Mouse (Mus musculus) granulocyte monocyte progenitor cell, adult 5-6 weeks (primary cell): Measurements from ENCODE around the gene Zfx. TPM values are rescaled to one million over a fixed set of nuclear protein-coding genes. Genes with fewer than 3 reads are reported as not detected.
A peak's percentile ranks its signal among the peaks of the same experiment; 100 is the strongest.

Source experiments
- ATAC-seq: replicated peaks from 2 replicates; pipeline ENCODE4 v1.8.0; 2016; ENCODE audit warnings: mild to moderate bottlenecking, moderate TSS enrichment, inconsistent platforms; ENCODE audit not compliant: poor library complexity, severe bottlenecking
- total RNA-seq, 2 experiments: library from RNA; stranded (forward) in 1 of 2; stranded (reverse) in 1 of 2; fragments of 200-712, 200-1000 nt in 1 of 2; fragments of >200 nt in 1 of 2; fragmentation: Nextera tagmentation in 1 of 2; gene quantifications; 2 replicates each; pipeline ENCODE4 v1.2.3; 2014 to 2017

Zfx gene
- total RNA-seq (2014; fragmentation: Nextera tagmentation), result 20.9 and 26.5 TPM in 2 replicates
- total RNA-seq (2017), result 35.5 and 39.8 TPM in 2 replicates

- ATAC-seq, result peak; percentile 62
Observed at GRCm38 (mm10) chrX:94123059-94123839, at the start of gene Zfx. Gene Zfx, minus strand, starts transcription at chrX:94123702.

- ATAC-seq, result peak; percentile 82
Observed at GRCm38 (mm10) chrX:94169348-94169747, 45.8 kb upstream of the Zfx start.

GRCm38 (mm10) chrX:94152251-94152830, 28.8 kb upstream of the Zfx start:
- ATAC-seq, result no peak

- no peak for ATAC-seq
Observed at GRCm38 (mm10) chrX:94150471-94150870, 27.0 kb upstream of the Zfx start.

GRCm38 (mm10) chrX:94142004-94142771, 18.7 kb upstream of the Zfx start:
- peak; percentile 89 for ATAC-seq

GRCm38 (mm10) chrX:94140080-94140479, 16.6 kb upstream of the Zfx start:
- peak; percentile 90 for ATAC-seq

GRCm38 (mm10) chrX:94138256-94138655, 14.8 kb upstream of the Zfx start:
- no peak for ATAC-seq

- ATAC-seq, result peak; percentile 53
Observed at GRCm38 (mm10) chrX:94135084-94135483, 11.6 kb upstream of the Zfx start.

- ATAC-seq, result no peak
Observed at GRCm38 (mm10) chrX:94133551-94133950, 10.0 kb upstream of the Zfx start.

GRCm38 (mm10) chrX:94132239-94132638, 8.7 kb upstream of the Zfx start:
- ATAC-seq, result no peak

GRCm38 (mm10) chrX:94129712-94130111, 6.2 kb upstream of the Zfx start:
- ATAC-seq, result no peak

GRCm38 (mm10) chrX:94125950-94126349, 2.4 kb upstream of the Zfx start:
- ATAC-seq, result peak; percentile 20

- ATAC-seq, result no peak
Observed at GRCm38 (mm10) chrX:94122709-94123058, 818 bp downstream of the Zfx start.

GRCm38 (mm10) chrX:94121866-94122708, 1.4 kb downstream of the Zfx start:
- ATAC-seq, result peak; percentile 82

GRCm38 (mm10) chrX:94121161-94121856, 2.2 kb downstream of the Zfx start:
- ATAC-seq, result no peak

- no peak for ATAC-seq
Observed at GRCm38 (mm10) chrX:94118350-94118749, 5.2 kb downstream of the Zfx start.

GRCm38 (mm10) chrX:94115882-94116281, 7.6 kb downstream of the Zfx start:
- ATAC-seq, result no peak

- ATAC-seq, result no peak
Observed at GRCm38 (mm10) chrX:94105964-94106363, 17.5 kb downstream of the Zfx start.

- ATAC-seq, result no peak
Observed at GRCm38 (mm10) chrX:94102938-94103337, 20.6 kb downstream of the Zfx start.

GRCm38 (mm10) chrX:94100561-94100960, 22.9 kb downstream of the Zfx start:
- ATAC-seq, result no peak
